Mouse (Mus musculus) midbrain, embryonic 10.5 days (tissue): Measurements from ENCODE around the gene Gm21981. TPM values are rescaled to one million over a fixed set of nuclear protein-coding genes. Genes with fewer than 3 reads are reported as not detected.
A peak's percentile ranks its signal among the peaks of the same experiment; 100 is the strongest.

Source experiments
- DNase-seq: peaks from one replicate; pipeline ENCODE4 v3.0.0-alpha.2; 2017; ENCODE audit warnings: low spot score
- H3K27ac ChIP-seq: fragments of 300-500 bp; sonication (generic); replicated peaks from 2 replicates; pipeline ENCODE4 v1.5.1; 2016; ENCODE audit warnings: mild to moderate bottlenecking
- H3K27me3 ChIP-seq: fragments of 300-500 bp; sonication (generic); 2 replicates; pipeline ENCODE4 v1.6.1; 2016; ENCODE audit warnings: low read depth, mild to moderate bottlenecking; ENCODE audit not compliant: poor library complexity, severe bottlenecking
- H3K36me3 ChIP-seq: fragments of 300-500 bp; sonication (generic); 2 replicates; pipeline ENCODE4 v1.6.1; 2016; ENCODE audit warnings: mild to moderate bottlenecking, moderate library complexity
- H3K4me1 ChIP-seq: fragments of 300-500 bp; sonication (generic); 2 replicates; pipeline ENCODE4 v1.6.1; 2016
- H3K4me3 ChIP-seq: fragments of 300-500 bp; sonication (generic); 2 replicates; pipeline ENCODE4 v1.5.1; 2016; ENCODE audit warnings: mild to moderate bottlenecking, moderate library complexity
- H3K9me3 ChIP-seq: fragments of 300-500 bp; sonication (generic); replicated peaks from 2 replicates; pipeline ENCODE4 v1.6.1; 2016; ENCODE audit warnings: mild to moderate bottlenecking
- WGBS: fragments of 180-500 bp; shearing (Covaris S2); methylation state at CpG from one replicate; pipeline ENCODE4 v1.1.7; 2016; 5-methylcytosine and 5-hydroxymethylcytosine counted together
- polyA plus RNA-seq: library from polyadenylated mRNA; unstranded; fragments of >200 nt; fragmentation: Nextera tagmentation; extraction: Ambion mirVana; gene quantifications from 2 replicates; pipeline ENCODE4 v1.2.1, GENCODE M21; 2016

The Gm21981 gene
- polyA plus RNA-seq, 1 experiment from 2014 or later = 0.44 TPM

DNA sequence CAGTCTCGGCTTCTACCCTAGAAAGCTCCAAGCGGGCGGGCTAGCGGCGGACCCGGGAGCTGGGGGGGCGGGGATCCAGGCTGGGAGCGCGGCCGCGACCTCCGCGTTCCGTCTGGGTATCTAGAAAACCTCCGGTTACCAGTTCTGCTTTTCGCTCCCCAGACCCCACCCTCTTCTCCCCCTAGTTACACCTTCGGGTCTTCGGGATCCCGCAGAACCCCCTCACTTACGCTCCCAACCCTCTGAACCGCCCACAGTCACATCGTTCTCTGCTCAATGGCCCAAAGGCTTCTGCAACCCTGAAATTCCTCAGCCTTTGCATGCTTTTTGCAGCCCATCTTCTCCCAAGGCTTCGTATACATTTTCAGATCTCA lies 1.1 kb upstream of the Gm21981 start:
- Histone ChIP-seq H3K27ac (peak overlapping the region; percentile 92), H3K9me3 (no peaks in the 10 kb centered on the region), H3K4me1 (peaks cover 33% of the 10 kb centered on the region), H3K4me3 (peak overlapping the region; percentile 80), H3K27me3 (peaks cover 44% of the 10 kb centered on the region), H3K36me3 (peaks cover 24% of the 10 kb centered on the region)
- no peak for DNase-seq
- under 1% methylated on average over 21 of the region's 23 CpGs for WGBS

DNA sequence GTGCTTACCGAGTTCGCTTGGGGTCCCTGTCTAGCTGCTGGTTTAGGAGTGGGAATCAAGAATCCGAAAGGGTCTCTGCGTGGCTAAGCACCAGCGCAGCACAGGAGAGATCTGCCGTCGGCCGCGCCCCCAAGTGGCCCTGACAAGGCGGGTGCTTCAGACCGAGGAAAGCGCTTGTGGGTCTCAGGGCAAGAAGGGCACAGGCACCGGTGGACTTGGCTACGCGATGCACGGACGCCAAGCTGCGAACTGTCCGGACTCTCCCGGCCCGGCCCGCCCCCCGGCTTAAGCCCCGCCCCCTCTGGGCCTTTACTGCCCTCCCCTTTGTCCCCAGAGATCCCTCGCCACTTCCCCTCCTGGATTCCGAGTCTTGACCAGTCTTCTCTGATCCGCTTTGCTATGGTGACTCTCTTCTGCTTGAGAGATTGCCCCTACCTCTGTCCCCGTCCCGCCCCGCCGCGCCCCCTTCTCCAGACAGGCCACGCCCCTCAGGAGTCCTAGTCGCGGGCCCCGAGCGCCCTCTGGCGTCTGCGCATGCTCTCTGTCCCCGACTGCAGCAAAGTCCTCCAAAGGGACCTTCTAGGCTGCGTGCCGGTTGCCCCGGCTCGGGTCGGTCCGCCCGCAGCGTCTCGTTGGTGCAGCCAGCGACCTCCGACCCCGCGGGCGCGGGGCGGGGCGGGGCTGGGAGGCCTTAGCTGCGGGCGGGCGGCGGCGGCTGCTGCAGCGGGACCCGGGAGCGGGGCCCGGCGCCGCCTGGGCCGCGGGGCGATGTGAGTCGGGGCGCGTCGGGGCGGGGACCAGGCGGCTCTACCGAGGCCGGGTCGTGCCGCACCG lies 465 bp upstream of the Gm21981 start, which contains the start of gene Prickle4:
Prickle4 (minus strand) TSS at position 234 of the 834 bp plus-strand sequence.
- Histone ChIP-seq H3K36me3 (peaks cover 18% of the 10 kb centered on the region), H3K27ac (peak within 1 kb of the TSS; percentile 92), H3K4me1 (peaks cover 33% of the 10 kb centered on the region), H3K9me3 (no peaks in the 10 kb centered on the region), H3K27me3 (peaks cover 50% of the 10 kb centered on the region), H3K4me3 (peak within 1 kb of the TSS; percentile 80)
- WGBS = under 1% methylated on average over 82 of the region's 82 CpGs
- DNase-seq = peak; percentile 100

- H3K36me3 ChIP-seq = peaks cover 10% of the 10 kb centered on the region
- peaks cover 40% of the 10 kb centered on the region for H3K4me1 ChIP-seq
- WGBS = 32% methylated on average over 13 of the region's 13 CpGs
- no peaks in the 10 kb centered on the region for H3K9me3 ChIP-seq
- H3K27ac ChIP-seq = peak overlapping the region; percentile 92
- peaks cover 56% of the 10 kb centered on the region for H3K27me3 ChIP-seq
- DNase-seq = no peak
- H3K4me3 ChIP-seq = peak overlapping the region; percentile 80
Measured at GRCm38 (mm10) chr17:47693671-47694441, 399 bp downstream of the Gm21981 start.

- peaks cover 51% of the 10 kb centered on the region for H3K4me1 ChIP-seq
- DNase-seq = no peak
- WGBS = 92% methylated on average over 3 of the region's 3 CpGs
- no peaks in the 10 kb centered on the region for H3K9me3 ChIP-seq
- peaks cover 51% of the 10 kb centered on the region for H3K27me3 ChIP-seq
- H3K4me3 ChIP-seq = no peak overlapping the region
- H3K27ac ChIP-seq = no peak overlapping the region
- H3K36me3 ChIP-seq = no peaks in the 10 kb centered on the region
Measured at GRCm38 (mm10) chr17:47691650-47692049, 2.6 kb downstream of the Gm21981 start.

- no peak overlapping the region for H3K27ac ChIP-seq
- WGBS = 80% methylated on average over 8 of the region's 8 CpGs
- no peaks in the 10 kb centered on the region for H3K9me3 ChIP-seq
- H3K27me3 ChIP-seq = peaks cover 47% of the 10 kb centered on the region
- peak overlapping the region; percentile 90 for H3K4me3 ChIP-seq
- no peak for DNase-seq
- peaks cover 15% of the 10 kb centered on the region for H3K36me3 ChIP-seq
- peaks cover 48% of the 10 kb centered on the region for H3K4me1 ChIP-seq
Measured at GRCm38 (mm10) chr17:47689894-47690293, 4.4 kb downstream of the Gm21981 start.

GRCm38 (mm10) chr17:47688608-47689575 lies 5.4 kb downstream of the Gm21981 start, which contains the start of gene Frs3:
TSS of gene Frs3 (plus strand) at chr17:47689030.
- H3K4me3 ChIP-seq = peak within 1 kb of the TSS; percentile 90
- peaks cover 38% of the 10 kb centered on the region for H3K4me1 ChIP-seq
- DNase-seq = peak; percentile 80
- peak within 1 kb of the TSS; percentile 92 for H3K27ac ChIP-seq
- no peaks in the 10 kb centered on the region for H3K9me3 ChIP-seq
- peaks cover 47% of the 10 kb centered on the region for H3K27me3 ChIP-seq
- peaks cover 25% of the 10 kb centered on the region for H3K36me3 ChIP-seq
- WGBS = 1% methylated on average over 55 of the region's 58 CpGs

GRCm38 (mm10) chr17:47688344-47688607 lies 6.0 kb downstream of the Gm21981 start, which contains the start of gene Tomm6:
TSS of gene Tomm6 (minus strand) at chr17:47688386.
- 2% methylated on average over 9 of the region's 9 CpGs for WGBS
- Histone ChIP-seq H3K4me3 (peak within 1 kb of the TSS; percentile 90), H3K36me3 (peaks cover 31% of the 10 kb centered on the region), H3K9me3 (no peaks in the 10 kb centered on the region), H3K27me3 (peaks cover 41% of the 10 kb centered on the region), H3K27ac (peak within 1 kb of the TSS; percentile 92), H3K4me1 (peaks cover 32% of the 10 kb centered on the region)
- no peak for DNase-seq

DNA sequence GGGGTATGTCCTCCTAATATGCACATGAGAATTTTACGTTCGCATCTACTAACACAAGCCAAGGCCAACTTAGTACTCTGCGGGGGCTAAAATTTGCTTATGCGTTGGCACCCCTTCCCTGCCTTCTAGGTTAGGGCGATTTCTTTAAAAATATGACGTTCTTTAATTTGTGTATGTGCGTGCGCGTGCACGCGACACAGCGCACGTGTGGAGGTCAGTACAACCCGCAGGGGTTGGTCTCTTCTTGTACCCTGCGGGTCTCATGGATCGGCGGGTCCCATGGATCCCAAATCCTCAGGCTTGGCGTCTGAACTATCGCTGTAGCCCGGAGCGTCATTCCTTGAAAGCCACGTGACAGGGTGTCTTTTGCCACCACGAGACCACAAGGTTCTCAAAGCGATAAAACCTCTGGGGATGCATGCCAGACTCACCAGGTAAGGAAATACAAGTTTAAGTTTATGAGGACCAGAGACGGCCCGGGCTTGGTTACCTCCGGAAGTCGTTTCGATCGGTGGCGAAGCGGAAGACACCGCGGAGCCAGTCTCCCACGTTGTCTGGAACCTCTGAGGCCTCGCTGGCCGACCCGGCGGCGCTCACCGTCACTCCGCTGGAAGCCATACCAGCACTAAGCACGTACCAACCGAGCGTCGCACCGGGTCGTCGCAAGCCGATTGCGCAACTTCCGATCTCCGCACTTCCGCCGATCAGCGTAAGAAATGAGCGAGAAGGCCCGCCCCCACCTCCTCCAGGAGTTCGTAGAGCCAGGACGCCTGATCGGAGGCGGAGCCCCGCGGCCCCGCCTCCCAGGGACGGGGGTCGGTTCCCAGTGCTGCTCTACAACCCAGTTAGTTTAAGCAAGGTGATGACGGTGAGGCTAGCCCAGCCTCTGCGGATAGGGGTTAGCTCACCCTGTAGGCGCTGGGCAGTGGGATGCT lies 6.6 kb downstream of the Gm21981 start:
- Histone ChIP-seq H3K4me1 (peaks cover 30% of the 10 kb centered on the region), H3K36me3 (peaks cover 37% of the 10 kb centered on the region), H3K9me3 (no peaks in the 10 kb centered on the region), H3K27me3 (peaks cover 35% of the 10 kb centered on the region), H3K27ac (peak overlapping the region; percentile 92), H3K4me3 (peak overlapping the region; percentile 90)
- peak; percentile 95 for DNase-seq
- WGBS = 1% methylated on average over 70 of the region's 70 CpGs

- Histone ChIP-seq H3K27me3 (no peaks in the 10 kb centered on the region), H3K4me3 (no peak overlapping the region), H3K4me1 (peaks cover 15% of the 10 kb centered on the region), H3K9me3 (no peaks in the 10 kb centered on the region), H3K27ac (no peak overlapping the region), H3K36me3 (peaks cover 83% of the 10 kb centered on the region)
- DNase-seq = no peak
- WGBS = 86% methylated on average over 4 of the region's 4 CpGs
Measured at GRCm38 (mm10) chr17:47682836-47683235, 11.4 kb downstream of the Gm21981 start.

DNA sequence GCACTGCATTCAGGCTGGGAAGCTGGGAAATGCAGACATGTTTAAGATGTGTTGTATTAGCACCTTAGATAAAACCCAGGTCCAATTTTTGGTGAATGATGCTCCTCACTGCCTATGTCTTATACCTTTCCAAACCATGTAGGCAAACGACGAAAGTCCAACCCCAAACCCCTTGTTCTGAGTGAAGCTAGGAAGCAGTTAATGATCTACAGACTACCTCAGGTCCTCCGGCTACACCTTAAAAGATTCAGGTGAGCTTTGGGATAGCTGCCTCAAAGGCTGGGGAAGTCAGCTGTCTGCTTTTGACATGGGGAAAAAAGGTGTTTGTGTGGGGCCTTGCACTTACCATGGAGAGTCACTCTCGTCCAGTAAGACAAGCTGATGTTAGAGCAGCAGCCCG lies 15.6 kb downstream of the Gm21981 start:
- Histone ChIP-seq H3K27me3 (peaks cover 6% of the 10 kb centered on the region), H3K4me1 (peaks cover 6% of the 10 kb centered on the region), H3K27ac (no peak overlapping the region), H3K4me3 (no peak overlapping the region), H3K9me3 (no peaks in the 10 kb centered on the region), H3K36me3 (peaks cover 86% of the 10 kb centered on the region)
- WGBS = 86% methylated on average over 5 of the region's 5 CpGs
- DNase-seq = no peak

DNA sequence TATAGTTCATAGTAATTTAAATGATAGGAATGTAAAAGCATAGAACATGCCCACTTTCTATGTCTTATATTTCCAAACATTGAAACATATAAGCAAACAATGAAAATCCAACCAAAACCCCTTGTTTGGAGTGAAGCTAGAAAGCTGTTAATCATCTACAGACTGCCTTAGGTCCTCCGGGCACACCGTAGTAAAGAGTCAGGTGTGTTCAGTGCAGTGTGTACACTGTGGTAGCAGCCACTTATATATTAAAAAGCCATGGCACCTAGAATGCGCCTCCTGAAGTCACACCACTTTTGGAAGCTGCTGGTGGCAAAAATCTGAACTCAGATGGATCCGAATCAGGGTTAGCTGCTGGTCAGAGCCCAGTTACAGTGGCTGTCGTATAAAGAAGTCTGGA lies 16.0 kb downstream of the Gm21981 start:
- Histone ChIP-seq H3K27me3 (peaks cover 11% of the 10 kb centered on the region), H3K36me3 (peaks cover 85% of the 10 kb centered on the region), H3K4me1 (peaks cover 11% of the 10 kb centered on the region), H3K4me3 (no peak overlapping the region), H3K9me3 (no peaks in the 10 kb centered on the region), H3K27ac (no peak overlapping the region)
- DNase-seq = no peak
- 90% methylated on average over 5 of the region's 5 CpGs for WGBS
